Mouse (Mus musculus): ENCODE measurements around the gene Slc38a10.

- TF ChIP-seq CTCF (IDR thresholded peaks at IDR 0.05; ENCODE audit: low read depth) (no peak), EP300 (optimal IDR thresholded peaks at IDR 0.05) (no peak)
Measured at GRCm38 (mm10) chr11:120136195-120136594, 15.0 kb downstream of the Slc38a10 start.

Measured in stomach, postnatal 0 days (tissue).